Mouse (Mus musculus) frontal cortex, postnatal 10 days (tissue): ENCODE measurements around the gene D11Wsu47e.
"Not testable (repeated sequence)": the region's sequence is repeated elsewhere in the genome, so short reads cannot be mapped to it uniquely, and the experiment has no call there.

Source experiments
- DNase-seq, 2 experiments: peaks; one replicate each; pipeline ENCODE4 v3.0.0; 2022; ENCODE audit warnings: low spot score in 2 of 2, mixed read lengths in 1 of 2

Gene D11Wsu47e

DNA sequence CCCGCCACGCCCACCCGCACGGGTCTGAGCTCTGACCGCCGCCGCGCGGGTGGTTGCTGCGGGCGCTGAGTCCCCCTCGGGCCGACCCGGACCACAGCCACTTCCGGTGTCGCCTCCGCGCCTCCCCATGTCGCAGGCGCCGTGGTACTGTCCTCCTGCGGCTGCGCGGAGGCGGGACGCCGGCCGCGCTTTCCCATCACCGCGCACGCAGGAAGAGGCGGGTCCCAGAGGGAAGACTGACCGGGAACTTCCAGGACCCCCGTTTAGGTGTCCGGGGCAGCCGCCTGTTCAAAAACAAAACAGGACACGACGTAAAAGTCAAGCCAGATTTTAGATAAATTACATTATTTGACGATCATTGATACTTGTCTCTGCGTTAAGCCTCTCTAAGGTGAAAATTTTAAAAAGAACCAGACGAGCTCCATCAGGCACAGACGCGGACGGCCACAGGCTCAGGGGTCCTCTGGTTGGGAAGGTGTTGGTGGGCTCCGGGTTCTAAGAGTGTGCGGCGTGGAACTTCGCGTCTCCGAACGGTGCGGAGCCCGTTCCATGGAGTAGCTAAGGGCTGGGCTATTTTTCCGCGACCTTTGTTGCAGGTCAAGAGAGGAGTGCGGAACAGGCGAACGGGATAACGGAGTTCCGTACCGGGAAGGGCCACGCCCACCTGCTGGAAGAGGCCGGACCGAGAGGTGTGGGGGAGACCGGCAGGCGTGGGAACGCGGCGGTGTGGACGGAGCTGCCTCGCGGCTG lies at the start of gene D11Wsu47e, which contains the start of gene Fam104a:
TSS of gene D11Wsu47e (plus strand) at position 456 of the 750 bp plus-strand sequence.
TSS of gene Fam104a (minus strand) at position 199 of the 750 bp plus-strand sequence.
- DNase-seq, result peak; percentile 91 to 95

DNA sequence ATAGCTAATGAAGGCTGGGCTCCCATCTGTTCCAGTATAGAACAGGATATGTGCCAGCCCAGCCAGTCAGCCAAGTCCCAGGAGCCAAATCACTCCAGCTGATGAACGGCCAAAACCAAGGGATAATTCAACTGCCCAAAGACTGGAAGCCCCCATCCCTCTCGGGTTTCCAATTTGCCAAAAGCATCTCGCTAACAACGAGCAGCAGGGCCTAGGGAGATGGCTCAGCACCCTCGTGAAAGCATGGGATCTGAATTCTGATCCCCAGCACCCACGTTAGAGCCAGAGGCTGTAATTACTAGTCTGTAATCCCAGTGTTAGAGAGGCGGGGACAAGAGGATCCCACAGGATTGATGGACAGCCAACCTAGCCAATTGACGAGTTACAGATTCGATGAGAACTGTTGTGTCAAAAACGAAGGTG lies 49.5 kb upstream of the D11Wsu47e start:
- no peak for DNase-seq

DNA sequence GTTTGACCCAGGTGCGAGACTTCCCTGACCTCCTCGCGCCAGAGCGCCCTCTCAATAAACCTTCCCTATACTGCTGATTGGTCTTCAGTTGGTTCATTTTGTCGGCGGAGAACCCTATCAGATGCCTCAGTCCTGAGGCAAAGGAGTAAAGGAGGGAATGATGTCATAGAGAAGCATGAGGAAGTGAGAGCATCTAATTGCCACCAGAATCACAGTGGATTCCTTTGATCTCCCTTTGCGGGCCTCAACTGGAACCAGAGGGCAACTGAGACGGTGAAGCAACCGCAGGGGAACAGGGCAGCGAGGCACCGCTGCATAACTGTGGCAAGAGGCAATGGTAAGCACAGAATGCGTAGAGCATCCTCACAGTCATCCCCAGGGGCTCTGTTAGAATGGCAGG lies 45.5 kb upstream of the D11Wsu47e start:
- DNase-seq, result no peak

DNA sequence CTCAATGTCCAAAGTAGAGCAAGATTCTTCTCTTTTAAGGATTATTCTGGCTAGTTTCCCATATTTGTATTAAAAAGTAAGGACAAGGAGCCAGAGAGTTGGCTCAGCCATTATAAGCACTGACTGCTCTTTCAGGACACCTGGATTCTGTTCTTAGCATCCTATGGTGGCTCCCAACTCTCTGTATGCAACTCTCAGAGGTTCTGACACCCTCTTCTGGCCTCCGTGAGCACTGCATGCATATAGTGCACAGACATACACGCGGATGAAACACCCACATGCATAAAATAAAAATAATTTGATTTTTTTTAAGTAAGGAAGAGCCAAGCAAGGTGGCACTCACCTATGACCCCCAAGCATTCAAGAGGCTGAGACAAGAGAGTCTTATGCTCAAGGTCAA lies 39.0 kb upstream of the D11Wsu47e start:
- DNase-seq, result no peak

DNA sequence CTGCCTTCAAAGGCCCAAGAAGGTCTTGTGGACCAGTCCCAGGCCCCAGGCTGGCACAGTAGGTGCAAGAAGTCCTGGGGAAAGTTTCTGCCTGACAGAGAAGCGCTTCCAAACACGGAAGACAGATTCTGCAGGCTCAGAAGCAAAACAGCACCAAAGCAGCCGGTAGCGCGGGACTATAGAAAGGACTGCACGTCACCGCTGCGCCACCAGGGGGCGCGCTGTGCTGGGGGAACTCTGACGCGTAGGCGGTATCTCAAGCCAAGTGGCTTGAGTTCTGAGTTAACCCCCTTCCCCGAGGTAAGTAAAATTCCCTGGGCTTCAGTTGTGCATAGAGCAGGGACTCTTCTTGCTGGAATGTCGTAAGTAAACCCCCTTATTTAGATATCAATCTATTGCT lies 36.1 kb upstream of the D11Wsu47e start:
- peak; percentile 73 to 74 for DNase-seq

DNA sequence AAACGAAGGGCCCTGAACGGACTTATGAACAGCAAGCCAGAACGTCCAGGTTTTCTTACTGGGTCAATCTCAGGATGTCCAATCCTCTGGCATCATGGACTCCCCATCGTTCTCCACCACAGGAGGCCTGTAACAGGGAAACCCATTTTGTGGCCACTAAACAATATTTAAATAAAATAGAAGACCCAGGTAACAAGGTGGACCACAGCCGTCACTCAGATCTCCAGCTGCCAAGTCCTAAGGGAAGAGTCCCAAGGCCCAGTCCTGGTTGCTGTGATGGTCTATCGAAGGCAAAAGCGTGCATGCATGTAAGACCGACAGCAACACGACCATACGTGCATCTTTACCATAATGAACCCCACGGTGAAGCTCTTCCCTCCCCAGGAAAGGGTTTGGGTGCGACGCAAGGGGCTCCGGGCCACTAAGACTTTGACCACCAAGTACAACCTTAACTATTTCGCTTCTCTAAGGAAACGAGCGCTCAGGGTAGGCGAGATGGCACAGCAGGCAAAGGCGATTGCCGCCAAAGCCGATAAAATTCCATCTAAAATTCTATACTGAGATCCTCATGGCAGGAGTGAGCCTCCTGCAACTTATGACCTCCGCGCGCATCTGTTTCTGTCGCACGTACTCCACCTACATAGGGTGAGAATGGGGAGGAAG lies 35.4 kb upstream of the D11Wsu47e start, which contains the start of gene Cog1:
TSS of gene Cog1 (plus strand) at position 480 of the 663 bp plus-strand sequence.
- no peak for DNase-seq

DNA sequence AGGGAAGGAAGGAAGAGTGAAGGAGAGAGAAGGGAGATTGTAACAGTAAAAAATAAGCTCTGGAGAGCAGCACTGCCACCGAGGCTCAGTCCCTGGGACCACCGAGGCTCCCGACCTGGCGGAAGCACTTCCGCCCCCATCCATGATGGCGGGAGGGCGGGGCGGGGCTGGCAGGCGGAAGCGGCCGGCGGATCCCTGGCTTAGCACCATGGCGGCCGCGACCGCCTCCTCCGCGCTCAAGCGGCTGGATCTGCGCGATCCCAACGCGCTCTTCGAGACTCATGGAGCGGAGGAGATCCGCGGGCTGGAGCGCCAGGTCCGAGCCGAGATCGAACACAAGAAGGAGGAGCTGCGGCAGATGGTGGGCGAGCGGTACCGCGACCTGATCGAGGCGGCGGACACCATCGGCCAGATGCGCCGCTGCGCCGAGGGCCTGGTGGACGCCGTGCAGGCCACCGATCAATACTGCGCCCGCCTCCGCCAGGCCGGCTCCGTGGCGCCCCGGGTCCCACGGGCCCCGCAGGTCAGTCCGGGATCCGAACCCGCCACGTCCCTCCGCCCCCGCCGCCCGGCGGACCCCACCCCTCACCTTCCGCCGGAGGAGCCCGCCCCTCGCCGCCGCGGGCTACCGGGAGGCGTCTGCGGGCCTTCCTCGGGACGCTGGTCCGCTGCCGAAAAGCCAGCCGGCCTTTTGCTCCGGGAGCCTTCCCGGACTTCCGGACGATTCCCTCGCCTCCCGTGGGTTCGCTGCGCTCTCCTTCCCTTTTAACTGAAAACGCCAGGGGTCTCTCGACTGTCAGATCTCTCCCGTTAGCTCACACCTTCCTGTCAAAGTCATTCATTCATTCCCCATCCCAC lies 34.6 kb upstream of the D11Wsu47e start, which contains the start of gene Slc39a11:
TSS of gene Slc39a11 (minus strand) at position 727 of the 858 bp plus-strand sequence.
- DNase-seq, result peak in 1 of 2 experiments; percentile 61

DNA sequence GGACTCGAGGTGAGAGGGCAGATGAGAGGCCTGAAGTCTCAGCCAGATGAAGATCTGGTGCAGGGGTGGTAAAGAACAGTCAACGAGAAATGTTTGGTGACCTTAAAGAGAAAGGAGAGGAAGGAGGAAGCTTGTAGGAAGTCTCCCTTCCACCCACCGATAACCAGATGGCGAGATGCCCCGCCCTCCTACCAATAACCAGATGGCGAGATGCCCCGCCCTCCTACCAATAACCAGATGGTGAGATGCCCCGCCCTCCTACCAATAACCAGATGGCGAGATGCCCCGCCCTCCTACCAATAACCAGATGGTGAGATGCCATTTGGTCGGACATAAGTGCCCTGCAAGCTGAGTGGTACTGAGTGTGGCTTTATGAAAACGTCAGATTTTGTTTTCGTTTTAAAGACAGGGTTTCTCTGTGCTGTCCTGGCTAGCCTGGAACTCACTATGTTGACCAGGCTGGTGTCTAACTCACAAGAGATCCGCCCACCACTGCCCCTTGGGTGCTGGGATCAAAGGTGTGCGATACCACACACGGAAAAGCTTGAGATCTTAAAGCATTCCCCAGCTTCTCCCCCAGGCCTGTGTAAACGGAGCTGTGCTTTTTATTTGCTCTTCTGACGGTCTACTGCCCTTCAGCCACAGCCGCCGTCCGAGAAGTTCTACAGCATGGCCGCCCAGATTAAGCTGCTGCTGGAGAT lies 32.9 kb upstream of the D11Wsu47e start:
- no peak for DNase-seq

DNA sequence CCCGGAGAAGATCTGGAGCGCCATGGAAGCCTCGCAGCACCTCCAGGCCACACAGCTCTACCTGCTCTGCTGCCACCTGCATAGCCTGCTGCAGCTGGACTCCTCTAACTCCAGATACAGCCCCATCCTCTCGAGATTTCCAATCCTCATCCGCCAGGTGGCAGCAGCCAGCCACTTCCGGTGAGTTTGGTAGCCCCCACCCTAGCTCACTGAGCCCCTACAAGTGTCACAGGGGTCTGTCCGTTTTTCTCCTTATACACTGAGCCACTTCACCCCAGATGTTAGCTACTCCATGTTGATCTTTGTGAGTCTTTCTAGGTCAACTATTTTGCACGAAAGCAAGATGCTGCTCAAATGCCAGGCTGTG lies 32.3 kb upstream of the D11Wsu47e start:
- DNase-seq, result no peak

DNA sequence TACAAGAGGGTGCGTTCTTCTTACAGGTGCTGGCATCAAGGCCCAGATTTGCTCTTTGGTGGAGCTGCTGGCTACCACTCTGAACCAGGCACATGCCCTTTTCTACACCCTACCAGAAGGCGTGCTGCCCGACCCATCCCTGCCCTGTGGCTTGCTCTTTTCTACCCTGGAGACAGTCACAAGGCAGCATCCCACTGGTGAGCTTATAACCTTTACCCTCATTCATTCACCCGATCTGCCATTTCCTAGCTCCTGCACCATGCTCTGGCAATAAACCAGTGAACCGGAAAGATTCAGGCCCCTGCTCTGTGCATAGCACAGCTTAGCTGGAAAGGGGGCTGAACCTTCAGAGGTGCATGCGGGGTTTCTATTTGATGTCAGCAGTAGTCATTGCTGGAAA lies 31.7 kb upstream of the D11Wsu47e start:
- DNase-seq, result no peak

DNA sequence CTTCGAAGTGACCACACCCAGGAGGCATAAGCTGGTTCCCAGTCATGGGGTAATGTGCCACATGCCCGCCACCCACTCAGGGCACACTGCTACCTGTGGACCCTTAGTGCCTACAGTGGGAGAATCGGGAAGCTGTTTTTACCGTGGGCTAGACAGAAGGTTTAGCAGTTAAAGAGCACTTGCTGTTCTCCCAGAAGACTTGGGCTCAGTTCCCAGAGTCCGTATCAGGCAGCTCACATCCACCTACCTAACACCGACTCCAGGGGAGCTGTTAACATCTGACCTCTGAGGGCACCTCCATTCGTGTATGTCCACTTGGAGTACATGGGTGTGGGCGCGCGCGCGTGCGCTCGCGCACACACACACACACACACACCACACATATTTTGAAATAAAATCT lies 30.1 kb upstream of the D11Wsu47e start:
- no peak for DNase-seq

DNA sequence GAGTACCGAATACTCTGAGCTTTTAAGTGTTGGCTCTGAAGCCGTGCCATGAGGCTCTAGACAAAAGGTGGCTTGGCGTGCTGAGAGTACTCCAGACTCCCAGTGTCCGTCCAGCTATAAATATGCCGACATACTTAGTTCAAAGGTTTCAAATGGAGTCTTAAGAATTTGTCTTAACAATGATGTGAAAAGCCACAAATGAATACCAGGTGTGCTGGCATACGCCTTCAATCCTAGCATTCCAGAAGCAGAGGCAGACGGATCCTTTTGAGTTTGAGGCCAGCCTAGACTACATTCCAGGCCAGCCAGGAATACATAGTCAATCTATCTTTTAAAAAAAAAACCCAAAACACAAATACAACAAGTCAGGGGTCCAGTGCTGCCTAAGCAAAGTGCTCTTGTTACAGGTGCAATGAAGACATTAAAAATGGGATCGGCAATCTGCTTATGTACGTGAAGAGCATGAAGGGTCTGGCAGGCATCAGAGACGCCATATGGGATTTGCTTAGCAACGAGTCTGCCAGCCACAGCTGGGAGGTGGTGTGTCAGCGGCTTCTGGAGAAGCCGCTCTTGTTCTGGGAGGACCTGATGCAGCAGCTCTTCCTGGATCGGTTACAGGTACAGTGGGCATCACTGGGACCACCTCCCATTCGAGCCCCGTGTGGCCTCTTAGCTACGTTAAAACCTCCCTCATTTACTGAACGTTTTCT lies 29.5 kb upstream of the D11Wsu47e start:
- no peak for DNase-seq

DNA sequence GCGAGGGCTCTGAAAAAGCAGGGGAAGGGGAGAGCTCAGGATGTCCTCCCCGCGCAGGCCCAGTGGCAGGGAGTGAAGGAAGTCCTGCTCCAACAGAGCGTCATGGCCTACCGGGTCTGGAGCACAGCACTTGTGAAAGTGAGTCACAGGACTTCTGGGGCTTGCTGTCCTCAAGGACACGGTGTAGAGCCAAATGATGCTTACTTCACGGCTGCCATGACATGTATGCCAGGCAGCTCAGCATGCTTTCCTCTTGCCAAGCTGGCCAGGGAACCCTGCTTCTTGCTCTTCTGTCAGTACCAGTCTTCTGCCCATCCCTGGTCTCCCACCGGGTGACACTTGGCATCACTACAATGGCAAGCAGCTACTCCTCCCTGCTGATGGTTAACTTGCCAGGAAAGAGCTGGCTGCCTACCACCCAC lies 27.7 kb upstream of the D11Wsu47e start:
- no peak for DNase-seq

DNA sequence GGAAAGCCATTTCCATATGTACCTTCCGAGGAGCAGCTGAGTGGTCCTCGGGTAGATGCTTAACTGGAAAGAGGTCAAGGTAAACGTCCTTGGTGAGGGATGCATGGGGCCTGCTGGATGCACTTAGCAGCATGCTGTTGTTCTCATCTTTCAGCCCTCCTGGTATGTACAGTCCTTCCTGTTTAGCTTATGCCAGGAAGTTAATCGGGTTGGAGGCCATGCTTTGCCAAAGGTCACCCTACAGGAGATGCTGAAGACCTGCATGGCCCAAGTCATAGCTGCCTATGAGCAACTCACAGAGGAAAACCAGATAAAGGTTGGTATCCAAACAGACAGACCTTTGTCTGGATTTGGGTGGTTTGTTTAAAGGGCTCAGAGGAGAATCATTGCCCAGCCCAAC lies 27.0 kb upstream of the D11Wsu47e start:
- DNase-seq, result no peak

DNA sequence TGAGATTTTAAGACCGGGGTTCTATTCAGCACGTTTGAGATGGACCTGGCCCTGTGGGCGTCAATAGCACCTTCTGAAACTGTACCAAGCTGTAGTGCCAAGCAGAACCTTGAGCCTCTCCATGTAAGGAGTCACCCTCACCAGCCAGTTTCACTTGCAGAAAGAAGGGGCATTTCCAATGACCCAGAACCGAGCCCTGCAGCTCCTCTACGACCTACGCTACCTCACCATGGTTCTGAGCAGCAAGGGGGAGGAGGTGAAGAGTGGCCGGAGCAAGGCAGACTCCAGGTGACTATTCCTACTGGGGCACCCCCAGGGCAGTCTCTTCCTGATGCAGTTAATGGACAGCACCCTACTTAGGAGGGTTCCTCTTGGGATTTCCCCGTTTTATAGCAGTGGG lies 25.9 kb upstream of the D11Wsu47e start:
- DNase-seq, result no peak

DNA sequence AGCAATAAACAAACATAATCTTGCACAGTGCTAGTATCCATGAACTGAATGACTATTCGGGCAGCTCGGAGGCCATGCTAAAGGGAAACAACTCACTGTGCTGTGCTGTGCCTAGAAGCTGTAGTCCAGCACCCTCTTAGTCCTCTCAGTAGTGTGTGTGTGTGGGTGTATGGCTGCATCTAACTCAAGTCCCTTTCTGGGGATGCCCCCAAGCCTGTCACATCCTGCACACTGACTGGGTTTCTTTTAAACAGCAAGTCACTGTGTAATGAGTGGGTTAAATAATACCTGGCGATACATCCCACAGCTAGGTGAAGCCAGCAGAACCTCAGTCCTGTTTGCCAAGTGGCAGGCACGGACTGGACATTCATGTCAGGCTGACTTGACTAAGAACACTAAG lies 25.4 kb upstream of the D11Wsu47e start:
- DNase-seq, result no peak

DNA sequence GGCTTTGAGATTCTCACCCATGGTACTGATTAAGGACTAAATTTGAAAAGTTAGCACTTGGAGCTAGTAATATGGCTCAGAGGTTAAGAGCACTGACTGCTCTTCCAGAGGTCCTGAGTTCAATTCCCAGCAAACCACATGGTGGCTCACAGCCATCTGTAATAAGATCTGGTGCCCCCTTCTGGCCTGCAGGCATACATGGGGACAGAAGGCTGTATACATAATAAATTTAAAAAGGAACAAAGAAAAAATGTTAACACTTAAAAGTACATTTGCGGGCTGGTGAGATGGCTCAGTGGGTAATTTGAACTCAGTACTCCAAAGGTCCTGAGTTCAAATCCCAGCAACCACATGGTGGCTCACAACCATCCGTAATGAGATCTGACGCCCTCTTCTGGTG lies 24.0 kb upstream of the D11Wsu47e start:
- DNase-seq, result not testable (repeated sequence)

DNA sequence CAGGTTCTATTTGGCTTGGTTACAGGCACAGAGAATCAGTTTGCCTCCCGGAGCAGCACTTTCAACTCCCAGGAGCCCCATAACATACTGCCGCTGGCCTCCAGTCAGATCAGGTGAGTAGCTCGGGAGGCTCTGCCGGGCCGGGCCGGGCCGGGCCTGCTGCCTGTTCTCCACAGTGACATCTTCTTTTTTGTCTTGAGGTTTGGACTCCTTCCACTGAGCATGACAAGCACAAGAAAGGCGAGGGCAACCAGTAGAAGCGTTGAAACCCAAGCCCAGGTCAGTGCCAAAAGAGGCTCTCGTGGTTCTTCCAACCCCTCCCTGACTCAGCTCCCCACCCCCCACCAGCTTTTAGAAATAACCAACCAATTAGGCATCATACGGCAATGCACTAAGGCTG lies 23.3 kb upstream of the D11Wsu47e start:
- no peak for DNase-seq

DNA sequence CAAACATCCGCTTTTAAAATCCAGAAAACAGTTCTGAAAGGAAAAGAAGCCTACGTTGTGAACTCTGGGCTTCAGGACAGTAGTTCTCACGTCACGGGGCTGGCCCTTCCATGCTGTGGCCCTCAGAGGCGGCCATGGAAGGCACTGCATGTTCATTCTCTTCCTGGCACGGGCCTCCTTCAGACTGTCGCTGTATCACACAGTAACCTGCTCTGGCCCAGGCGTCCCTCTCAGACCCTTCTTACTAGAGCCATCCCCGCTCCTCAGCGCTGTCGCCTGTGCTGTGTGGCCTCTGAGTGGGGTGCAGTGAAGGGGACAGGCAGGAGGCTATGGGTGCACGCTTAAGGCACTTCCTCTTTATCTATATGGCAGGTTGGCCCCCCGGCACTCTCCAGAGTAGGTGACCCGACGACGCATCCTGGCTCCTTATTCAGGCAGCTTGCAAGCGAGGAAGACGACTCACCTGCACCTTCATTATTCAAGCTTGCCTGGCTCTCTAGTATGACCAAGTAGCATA lies 22.3 kb upstream of the D11Wsu47e start:
- no peak for DNase-seq

DNA sequence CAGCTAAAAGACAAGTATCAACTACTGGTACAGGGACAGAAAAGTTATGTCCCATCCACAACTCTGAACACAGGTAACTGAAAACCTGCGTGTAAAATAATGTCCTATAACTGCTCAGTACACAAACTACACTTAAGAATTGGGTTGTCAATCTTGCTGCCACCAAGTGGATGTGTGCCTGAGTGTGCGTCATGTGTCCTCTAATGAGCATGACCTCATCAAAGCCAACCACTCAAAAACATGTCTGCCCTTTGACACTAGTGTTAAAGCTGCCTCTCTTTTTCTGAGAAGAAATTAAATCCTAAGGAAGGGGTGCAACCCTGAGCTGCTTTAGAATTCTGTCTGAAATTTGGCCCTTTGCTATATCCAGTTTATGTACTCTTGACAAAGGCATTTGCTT lies 19.9 kb upstream of the D11Wsu47e start:
- no peak for DNase-seq

DNA sequence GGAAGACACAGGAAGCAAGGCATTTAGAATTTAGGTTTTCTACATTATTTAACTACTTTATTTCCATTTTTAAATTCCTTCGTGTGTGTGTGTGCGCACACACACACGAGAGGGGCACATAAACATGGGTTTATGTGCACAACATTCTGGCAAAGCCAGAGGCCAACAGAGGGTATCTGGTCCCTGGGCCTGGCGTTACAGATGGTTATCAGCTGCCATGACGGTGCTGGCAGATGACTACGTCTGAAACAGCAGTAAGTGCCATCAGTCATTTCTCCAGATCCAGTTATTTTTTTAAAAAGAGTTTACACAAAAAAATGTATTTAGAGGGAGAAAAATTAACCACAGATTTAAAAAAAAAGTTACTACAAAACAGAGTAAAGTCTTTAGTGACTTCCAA lies 18.0 kb upstream of the D11Wsu47e start:
- DNase-seq, result no peak
